Mouse (Mus musculus): Measurements from ENCODE around the gene Nin.

The Nin gene

GRCm38 (mm10) chr12:70015936-70016335 is 97.6 kb downstream of the Nin start:
- DNase-seq (ENCODE audit: low read depth, low spot score), result no peak

DNA sequence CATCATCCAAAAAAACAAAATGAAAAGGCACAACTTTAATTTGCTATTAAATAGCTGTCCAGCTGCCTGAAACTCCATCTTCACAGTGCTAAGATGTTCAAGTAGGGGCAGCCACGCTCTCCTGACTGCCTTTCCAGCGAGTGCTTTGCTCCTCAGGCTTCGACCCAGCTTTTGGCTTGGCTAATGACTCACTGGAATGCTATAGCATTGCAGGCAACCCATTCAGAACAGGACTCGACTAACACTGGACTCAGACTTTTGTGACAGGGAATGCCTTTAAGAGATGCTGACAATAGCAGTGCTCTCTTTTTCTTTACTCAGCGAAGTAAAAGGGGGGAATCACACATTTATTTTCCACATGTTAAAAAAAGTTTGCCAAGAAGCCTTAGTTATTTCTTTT is 101.8 kb downstream of the Nin start:
- DNase-seq (ENCODE audit: low read depth, low spot score), result no peak

- no peak for DNase-seq (ENCODE audit: low read depth, low spot score)
Observed at GRCm38 (mm10) chr12:70010356-70010755, 103.2 kb downstream of the Nin start.

DNA sequence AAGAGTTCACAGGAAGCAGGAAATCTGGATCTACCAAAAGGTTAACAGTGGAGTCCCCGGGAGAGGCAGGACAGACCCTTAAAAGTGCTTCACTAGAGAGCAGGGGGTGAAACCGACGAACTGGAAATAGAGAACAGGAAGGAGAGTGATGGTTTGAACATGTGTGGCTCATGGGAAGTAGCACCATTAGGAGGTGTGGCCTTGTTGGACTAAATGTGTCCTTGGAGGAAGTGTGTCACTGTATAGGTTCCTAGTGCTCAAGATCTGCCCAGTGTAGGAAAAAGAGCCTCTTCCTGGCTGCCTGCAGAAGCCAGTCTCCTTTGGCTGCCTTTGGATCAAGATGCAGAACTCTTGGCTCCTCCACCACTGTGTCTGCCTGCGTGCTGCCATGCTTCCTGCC is 108.4 kb downstream of the Nin start:
- no peak for DNase-seq (ENCODE audit: low read depth, low spot score)

- no peak for DNase-seq (ENCODE audit: low read depth, low spot score)
Observed at GRCm38 (mm10) chr12:69998186-69998983, 115.1 kb downstream of the Nin start.

DNA sequence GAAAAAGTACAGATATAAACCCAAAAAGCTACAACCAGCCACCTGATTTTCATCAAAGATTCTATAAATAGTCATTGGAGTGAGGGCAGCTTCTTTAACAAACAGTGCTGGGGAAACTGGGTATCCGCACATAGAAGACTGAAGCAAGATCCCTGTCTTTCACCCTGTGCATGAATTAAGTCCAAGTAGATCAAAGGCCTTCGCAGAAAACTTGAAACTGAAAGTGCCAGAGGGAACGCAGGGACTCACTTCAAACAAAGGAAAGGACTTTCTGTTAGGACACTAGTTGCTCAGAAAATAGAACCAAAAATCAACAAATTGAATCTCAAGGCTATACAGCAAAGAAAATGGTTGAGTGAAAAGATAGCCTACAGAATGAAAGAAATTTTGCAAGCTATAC is 118.1 kb downstream of the Nin start:
- no peak for DNase-seq (ENCODE audit: low read depth, low spot score)

DNA sequence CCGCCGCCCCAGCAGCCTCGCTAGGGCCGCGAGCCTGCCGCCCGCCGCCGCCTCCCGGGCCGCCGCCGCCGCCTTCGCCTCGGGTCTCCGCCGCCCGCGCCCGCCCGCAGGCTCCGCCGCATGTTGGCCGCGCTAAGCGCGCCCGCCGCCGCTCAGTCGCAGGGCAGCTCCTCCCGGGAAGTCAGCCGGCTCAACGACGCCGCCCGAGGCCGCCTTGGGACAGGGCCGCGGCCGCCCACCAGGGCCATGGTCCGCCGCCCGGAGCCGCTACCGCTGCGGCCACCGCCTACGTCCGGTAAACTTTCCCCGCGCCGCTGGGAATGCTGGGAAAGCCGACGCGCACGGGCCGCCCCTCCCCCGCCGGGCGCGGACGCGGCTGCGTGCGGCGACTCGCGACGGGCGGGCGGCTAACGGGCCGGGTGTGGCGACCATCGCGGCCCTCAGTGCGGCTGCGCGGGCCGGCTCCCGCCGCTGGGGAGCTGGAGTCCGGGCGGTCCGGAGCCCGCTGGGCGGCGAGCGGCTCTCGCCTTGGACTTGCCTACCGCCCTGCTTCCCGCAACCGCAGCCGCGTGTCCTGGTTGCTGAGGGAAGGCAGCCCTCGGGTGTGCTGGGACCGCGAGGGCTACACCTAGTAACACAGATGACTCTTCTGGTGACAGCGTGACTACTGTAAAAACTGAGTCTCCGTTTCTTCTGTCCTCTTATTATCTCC is 126.6 kb downstream of the Nin start, which contains the start of gene Sav1:
Sav1 (minus strand) TSS at position 217 of the 712 bp plus-strand sequence.
- peak; percentile 88 for DNase-seq (ENCODE audit: low read depth, low spot score)

DNA sequence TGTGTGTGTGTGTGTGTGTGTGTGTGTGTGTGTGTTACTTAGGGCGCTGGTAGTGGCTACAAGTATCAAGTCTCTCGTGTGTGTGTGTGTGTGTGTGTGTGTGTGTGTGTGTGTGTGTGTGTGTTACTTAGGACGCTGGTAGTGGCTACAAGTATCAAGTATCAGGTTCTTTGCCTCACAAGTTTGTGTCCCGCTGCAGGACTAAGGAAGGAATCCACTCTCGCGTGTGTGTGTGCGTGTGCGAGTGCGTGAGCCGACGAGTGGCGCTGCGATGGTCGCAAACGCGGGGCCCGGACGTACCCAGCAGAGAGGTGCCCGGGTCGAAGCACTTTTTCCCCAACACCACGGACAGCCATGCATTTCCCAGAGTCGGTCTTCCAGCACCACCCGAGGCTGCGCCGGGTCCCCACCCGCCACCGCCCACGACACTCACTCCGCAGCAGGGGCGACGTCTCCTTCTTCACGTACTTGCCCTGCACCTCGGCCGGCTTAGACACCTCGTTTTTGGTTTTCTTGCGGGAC is 127.2 kb downstream of the Nin start:
- DNase-seq (ENCODE audit: low read depth, low spot score), result peak; percentile 65

DNA sequence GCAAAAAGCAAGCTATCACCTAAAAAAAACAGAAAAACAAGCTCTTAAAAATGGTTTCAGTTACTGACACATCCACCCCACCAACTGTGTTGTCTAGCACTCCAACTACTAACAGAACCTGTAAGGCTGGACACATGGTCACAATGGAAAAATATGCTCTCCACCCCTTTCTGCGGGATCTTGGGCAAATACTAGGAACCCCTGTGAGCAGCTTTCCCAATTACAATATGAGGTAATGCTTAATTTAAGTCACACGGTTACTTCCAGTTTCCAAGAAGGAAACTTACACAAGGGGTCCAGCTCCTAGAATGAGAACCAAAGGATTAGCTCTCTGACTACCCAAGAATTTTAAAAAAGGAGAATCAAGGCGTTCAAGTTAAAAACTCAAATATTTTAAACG is 128.0 kb downstream of the Nin start:
- DNase-seq (ENCODE audit: low read depth, low spot score), result no peak

DNA sequence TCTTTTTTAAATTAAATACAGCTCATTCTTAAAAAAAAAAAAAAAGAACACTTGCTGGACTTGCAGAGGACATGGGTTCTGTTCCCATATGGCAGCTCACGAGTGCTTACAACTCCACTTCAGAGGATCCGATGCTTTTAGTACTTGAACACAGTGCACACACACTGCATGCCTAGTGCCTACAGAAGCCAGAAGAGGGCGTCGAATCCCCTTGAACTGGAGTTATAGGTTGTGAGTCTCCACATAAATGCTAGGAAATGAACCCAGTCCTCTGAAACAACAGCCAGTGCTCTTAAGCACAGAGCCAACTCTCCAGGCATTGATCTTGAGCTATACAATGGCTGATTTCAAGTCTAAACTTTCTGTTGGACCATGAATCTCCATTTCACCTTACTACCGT is 130.6 kb downstream of the Nin start:
- no peak for DNase-seq (ENCODE audit: low read depth, low spot score)

DNA sequence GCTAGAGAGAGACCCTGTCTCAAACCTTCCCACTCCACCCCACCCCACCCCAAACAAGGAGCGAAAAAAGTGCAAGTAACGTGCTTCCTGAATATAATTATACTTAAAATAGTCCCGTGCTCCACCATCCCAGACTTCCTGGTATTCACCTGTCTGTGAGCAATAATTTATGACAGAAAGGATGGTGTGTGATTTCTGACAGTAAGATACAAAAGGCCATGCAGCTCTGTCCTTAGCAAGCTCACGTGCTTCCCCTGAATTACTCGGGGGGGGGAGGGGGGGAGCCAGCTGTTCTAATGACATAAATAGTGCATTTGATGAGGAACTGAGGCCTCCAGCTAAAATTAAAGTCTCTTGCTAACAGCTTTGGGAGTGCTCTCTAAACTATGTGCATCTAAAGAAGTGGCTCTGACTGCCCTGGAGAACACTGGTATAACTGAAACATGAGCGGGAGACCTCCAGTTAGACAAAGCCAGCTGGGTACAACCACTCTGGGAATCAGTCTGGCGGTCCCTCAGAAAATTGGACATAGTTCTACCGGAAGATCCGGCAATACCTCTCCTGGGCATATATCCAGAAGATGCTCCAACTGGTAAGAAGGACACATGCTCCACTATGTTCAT is 136.0 kb downstream of the Nin start:
- DNase-seq (ENCODE audit: low read depth, low spot score), result peak; percentile 42

- DNase-seq (ENCODE audit: low read depth, low spot score), result no peak
Observed at GRCm38 (mm10) chr12:69976688-69977087, 136.8 kb downstream of the Nin start.

- DNase-seq (ENCODE audit: low read depth, low spot score), result peak; percentile 69
Observed at GRCm38 (mm10) chr12:69973666-69974065, 139.9 kb downstream of the Nin start.

DNA sequence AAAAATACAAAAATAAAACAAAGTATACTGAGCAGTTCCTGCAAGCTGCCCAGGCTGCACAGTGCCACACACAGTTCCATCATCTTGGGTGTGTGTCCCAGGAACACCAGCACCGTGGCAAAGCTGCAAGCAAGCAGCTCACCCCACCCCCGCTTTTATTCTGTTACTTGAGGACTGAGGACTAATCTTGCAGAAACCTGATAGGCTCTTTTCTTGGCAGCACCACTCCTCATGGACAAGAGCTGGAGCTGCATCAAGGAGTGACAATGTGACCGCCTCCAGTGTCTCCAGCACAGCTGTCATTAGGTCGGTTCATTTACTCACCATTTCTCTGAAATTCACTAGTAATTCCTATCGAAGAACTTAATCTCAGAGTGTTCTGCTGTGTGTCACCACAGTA is 145.4 kb downstream of the Nin start:
- peak; percentile 83 for DNase-seq (ENCODE audit: low read depth, low spot score)

DNA sequence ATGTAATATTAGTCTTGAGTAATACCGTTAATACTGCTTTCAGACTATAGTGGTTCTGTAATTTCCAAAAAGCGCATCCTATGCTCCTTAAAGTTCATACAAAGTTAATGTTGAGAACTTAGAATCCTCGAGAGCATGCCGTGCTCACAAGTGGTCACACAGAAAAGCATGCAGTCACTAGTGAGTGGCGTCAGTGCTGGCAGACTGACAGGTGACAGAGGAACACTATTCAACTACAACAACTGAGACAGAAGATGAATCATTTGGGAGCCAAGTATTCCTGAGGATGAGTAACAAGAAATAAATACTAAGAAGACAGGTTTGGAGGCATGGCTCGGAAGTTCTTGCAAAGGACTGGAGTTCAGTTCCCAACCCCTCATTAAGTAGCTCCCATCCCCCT is 146.4 kb downstream of the Nin start:
- DNase-seq (ENCODE audit: low read depth, low spot score), result no peak

- DNase-seq (ENCODE audit: low read depth, low spot score), result no peak
Observed at GRCm38 (mm10) chr12:69966071-69966470, 147.4 kb downstream of the Nin start.

- DNase-seq (ENCODE audit: low read depth, low spot score), result no peak
Observed at GRCm38 (mm10) chr12:69965644-69966043, 147.9 kb downstream of the Nin start.

DNA sequence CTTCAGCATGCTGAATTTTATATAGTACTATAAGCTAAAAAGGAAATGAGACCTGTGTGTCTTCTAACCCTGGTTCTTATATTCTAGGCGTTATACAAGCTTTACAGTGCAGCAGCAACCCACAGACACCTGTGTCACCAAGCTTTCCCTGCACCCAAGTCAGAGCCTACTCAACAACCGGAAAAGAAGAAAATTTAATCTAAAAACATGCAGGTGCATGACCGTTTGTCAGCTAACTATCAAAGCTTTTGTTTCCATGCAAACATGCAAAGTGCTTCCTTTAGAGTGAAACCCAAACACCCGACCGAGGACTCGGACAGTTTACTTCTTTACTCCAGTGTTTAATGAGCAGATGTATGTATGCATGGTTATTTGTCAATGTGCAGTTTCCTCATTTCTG is 150.4 kb downstream of the Nin start:
- no peak for DNase-seq (ENCODE audit: low read depth, low spot score)

DNA sequence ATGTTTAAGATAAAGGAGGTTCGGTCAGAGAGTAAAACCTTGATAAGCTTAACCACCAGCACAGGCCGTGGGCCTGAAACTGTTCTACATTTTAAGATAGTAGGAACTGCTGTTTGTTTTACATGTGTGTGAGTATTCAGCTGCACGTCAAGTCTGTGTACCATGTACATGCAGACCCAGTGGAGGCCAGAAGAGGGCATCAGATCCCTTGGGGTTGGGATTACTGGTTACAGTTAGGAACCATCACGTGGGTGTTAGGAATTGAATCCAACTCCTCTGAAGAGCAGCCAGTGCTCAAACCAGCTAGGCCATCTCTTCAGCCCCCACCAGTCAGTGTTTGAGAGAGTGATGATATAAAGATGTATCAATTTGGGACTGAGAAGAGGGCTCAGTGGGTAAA is 151.0 kb downstream of the Nin start:
- peak; percentile 69 for DNase-seq (ENCODE audit: low read depth, low spot score)
